Comparison of ENCODE assay signal across 8 mouse cellular contexts in genomic region chr10:20285994-20286836, GRCm38 (mm10). TPM values are rescaled to one million over a fixed set of nuclear protein-coding genes. Genes with fewer than 3 reads are reported as not detected.
DNase-seq lines count a peak whose midpoint lies in the region; ATAC-seq and TF ChIP-seq lines count a peak whose summit lies in the region.

No protein-coding gene starts in this region.

- no peak overlapping the region for H3K27ac ChIP-seq in liver, adult 2 months (replicated peaks; ENCODE audit: insufficient read depth, low read depth, low read length)
- H3K27ac ChIP-seq in liver, embryonic 11.5 days (ENCODE audit: low read depth, low read length) = no peak overlapping the region
- peak overlapping the region; percentile 75 for H3K27ac ChIP-seq in embryonic facial prominence, embryonic 14.5 days (replicated peaks; ENCODE audit: low read depth, low read length)
- peak overlapping the region; percentile 81 for H3K27ac ChIP-seq in hindbrain, embryonic 15.5 days (replicated peaks)
- peak overlapping the region; percentile 80 for H3K27ac ChIP-seq in neural tube, embryonic 12.5 days

- no peak overlapping the region for H3K4me3 ChIP-seq in liver, adult 2 months (ENCODE audit: insufficient read depth, low read depth, low read length)
- no peak overlapping the region for H3K4me3 ChIP-seq in liver, embryonic 11.5 days (ENCODE audit: low read depth, low read length)
- H3K4me3 ChIP-seq in embryonic facial prominence, embryonic 14.5 days (ENCODE audit: low read depth, low read length) = peak overlapping the region; percentile 14; the same call in 1 of the 2 replicates
- no peak overlapping the region; the same call in 1 of the 2 replicates for H3K4me3 ChIP-seq in hindbrain, embryonic 15.5 days
- no peak overlapping the region for H3K4me3 ChIP-seq in neural tube, embryonic 12.5 days

- ATAC-seq in liver, embryonic 11.5 days (replicated peaks; ENCODE audit: low FRiP score) = no peak
- peak; percentile 82 for ATAC-seq in embryonic facial prominence, embryonic 14.5 days (ENCODE audit: low read depth)
- ATAC-seq in hindbrain, embryonic 15.5 days (ENCODE audit: low FRiP score, low read depth) = peak; percentile 66
- ATAC-seq in neural tube, embryonic 12.5 days (ENCODE audit: low FRiP score, low read depth) = peak; percentile 72

- peak; percentile 37 for DNase-seq in liver, adult 2 months (ENCODE audit: extremely low read depth, low read depth, low spot score)
- DNase-seq in liver, embryonic 11.5 days (ENCODE audit: low spot score) = no peak
- peak; percentile 87 for DNase-seq in embryonic facial prominence, embryonic 14.5 days (ENCODE audit: low spot score)
- DNase-seq in cerebellum, postnatal 10 days = no peak
- DNase-seq in gastrocnemius, postnatal 14 days = no peak
- DNase-seq in layer of hippocampus, postnatal 25 days (ENCODE audit: extremely low spot score in 1 of 2, low spot score in 1 of 2) = no peak

- H3K4me1 ChIP-seq in liver, adult 2 months (ENCODE audit: control insufficient read depth, insufficient read depth, low read length) = peaks cover 2% of the 10 kb centered on the region; the same call in 1 of the 2 replicates
- H3K4me1 ChIP-seq in liver, embryonic 11.5 days (replicated peaks; ENCODE audit: control insufficient read depth, insufficient read depth, low read length) = peaks cover 5% of the 10 kb centered on the region
- peaks cover 21% of the 10 kb centered on the region for H3K4me1 ChIP-seq in embryonic facial prominence, embryonic 14.5 days (ENCODE audit: control insufficient read depth, insufficient read depth, low read length)
- H3K4me1 ChIP-seq in hindbrain, embryonic 15.5 days (replicated peaks) = peaks cover 29% of the 10 kb centered on the region
- peaks cover 25% of the 10 kb centered on the region for H3K4me1 ChIP-seq in neural tube, embryonic 12.5 days

- intact Hi-C loops in gastrocnemius, postnatal 14 days (cut with DNase I; ENCODE audit: low total_unique reads) = loop anchor here (10.0 kb wide), 1 partner anchor 659 kb away; no protein-coding TSS in a partner anchor

- no peak for TF ChIP-seq CTCF in liver, adult 2 months (IDR thresholded peaks at IDR 0.05; ENCODE audit: low read depth, low read length)

- no peaks in the 10 kb centered on the region for H3K9me3 ChIP-seq in liver, embryonic 11.5 days (ENCODE audit: control insufficient read depth, low read length)
- H3K9me3 ChIP-seq in embryonic facial prominence, embryonic 14.5 days (ENCODE audit: control insufficient read depth, low read length) = no peaks in the 10 kb centered on the region
- H3K9me3 ChIP-seq in hindbrain, embryonic 15.5 days = no peaks in the 10 kb centered on the region
- no peaks in the 10 kb centered on the region for H3K9me3 ChIP-seq in neural tube, embryonic 12.5 days

- H3K9ac ChIP-seq in liver, adult 2 months (ENCODE audit: low read depth, low read length) = no peak overlapping the region
- no peak overlapping the region for H3K9ac ChIP-seq in liver, embryonic 11.5 days (ENCODE audit: low read depth, low read length)
- peak overlapping the region; percentile 46 for H3K9ac ChIP-seq in embryonic facial prominence, embryonic 14.5 days (ENCODE audit: low read depth, low read length)
- peak overlapping the region; percentile 30 for H3K9ac ChIP-seq in hindbrain, embryonic 15.5 days
- H3K9ac ChIP-seq in neural tube, embryonic 12.5 days = peak overlapping the region; percentile 26; the same call in 1 of the 2 replicates

- no peaks in the 10 kb centered on the region for H3K79me2 ChIP-seq in liver, adult 2 months (ENCODE audit: control insufficient read depth, insufficient read depth, low read length)

- 62% methylated on average over 15 of the region's 15 CpGs for WGBS in liver, adult 2 months
- WGBS in liver, embryonic 11.5 days = 64% methylated on average over 15 of the region's 15 CpGs
- 21% methylated on average over 15 of the region's 15 CpGs for WGBS in embryonic facial prominence, embryonic 14.5 days
- 8% methylated on average over 15 of the region's 15 CpGs for WGBS in hindbrain, embryonic 15.5 days
- WGBS in neural tube, embryonic 12.5 days = 17% methylated on average over 15 of the region's 15 CpGs

- H3K27me3 ChIP-seq in liver, adult 2 months (ENCODE audit: control insufficient read depth, insufficient read depth, low read length) = no peaks in the 10 kb centered on the region
- H3K27me3 ChIP-seq in liver, embryonic 11.5 days (replicated peaks; ENCODE audit: control insufficient read depth, insufficient read depth, low read length) = no peaks in the 10 kb centered on the region
- H3K27me3 ChIP-seq in embryonic facial prominence, embryonic 14.5 days (replicated peaks; ENCODE audit: control insufficient read depth, insufficient read depth, low read length) = no peaks in the 10 kb centered on the region
- no peaks in the 10 kb centered on the region for H3K27me3 ChIP-seq in hindbrain, embryonic 15.5 days
- H3K27me3 ChIP-seq in neural tube, embryonic 12.5 days (replicated peaks) = no peaks in the 10 kb centered on the region

- H3K4me2 ChIP-seq in liver, embryonic 11.5 days = no peak overlapping the region
- peak overlapping the region; percentile 46 for H3K4me2 ChIP-seq in embryonic facial prominence, embryonic 14.5 days (ENCODE audit: low read depth, low read length)
- peak overlapping the region; percentile 45 for H3K4me2 ChIP-seq in hindbrain, embryonic 15.5 days
- peak overlapping the region; percentile 48 for H3K4me2 ChIP-seq in neural tube, embryonic 12.5 days (replicated peaks)

- no peak for TF ChIP-seq POLR2A in liver, adult 2 months (IDR thresholded peaks at IDR 0.05; ENCODE audit: extremely low read depth, insufficient read depth, low read length)

- no peaks in the 10 kb centered on the region; the same call in 1 of the 2 replicates for H3K36me3 ChIP-seq in liver, adult 2 months (ENCODE audit: control insufficient read depth, insufficient read depth, low read length)
- H3K36me3 ChIP-seq in liver, embryonic 11.5 days (ENCODE audit: control insufficient read depth, insufficient read depth, low read length) = no peaks in the 10 kb centered on the region
- H3K36me3 ChIP-seq in embryonic facial prominence, embryonic 14.5 days (ENCODE audit: control insufficient read depth, insufficient read depth, low read length) = no peaks in the 10 kb centered on the region
- no peaks in the 10 kb centered on the region for H3K36me3 ChIP-seq in hindbrain, embryonic 15.5 days
- H3K36me3 ChIP-seq in neural tube, embryonic 12.5 days = no peaks in the 10 kb centered on the region

RNA-seq across cellular contexts. Expression of gene Bclaf1, which starts 26.1 kb away (rescaled TPM):
- total RNA-seq in liver, adult 2 months (2014; rRNA removed) = 56.0 and 73.1 TPM in 2 replicates
- 4.7 and 6.9 TPM in 2 replicates for polyA plus RNA-seq in liver, adult 2 months (2012; rRNA removed)
- polyA plus RNA-seq in liver, embryonic 11.5 days (2014; fragmentation: Nextera tagmentation; extraction: Ambion mirVana) = 129 and 133 TPM in 2 replicates
- polyA plus RNA-seq in embryonic facial prominence, embryonic 14.5 days (2014; fragmentation: Nextera tagmentation; extraction: Ambion mirVana) = 113 and 127 TPM in 2 replicates
- polyA plus RNA-seq in hindbrain, embryonic 15.5 days (2015; fragmentation: Nextera tagmentation; extraction: Ambion mirVana) = 102 and 108 TPM in 2 replicates
- 139 and 143 TPM in 2 replicates for polyA plus RNA-seq in neural tube, embryonic 12.5 days (2016; fragmentation: Nextera tagmentation; extraction: Ambion mirVana)
- total RNA-seq in gastrocnemius, postnatal 14 days (2021) = 10 to 100 TPM; 46.4 to 51.7 TPM
- total RNA-seq in layer of hippocampus, postnatal 25 days (2021) = 100 to 1,000 TPM; 106 to 134 TPM

Comparison
In these comparisons a context has a peak if more than half of its experiments do, and no peak if none do; other contexts are left out.
1. DNase-seq: peak in liver, adult 2 months (single experiment) and embryonic facial prominence, embryonic 14.5 days (single experiment); none in liver, embryonic 11.5 days (single experiment), cerebellum, postnatal 10 days (0 of 2), gastrocnemius, postnatal 14 days (single experiment) and layer of hippocampus, postnatal 25 days (0 of 2).
2. RNA of gene Bclaf1, which starts 26.1 kb away (polyA plus RNA-seq): 139 to 143 TPM in neural tube, embryonic 12.5 days, 129 to 133 TPM in liver, embryonic 11.5 days, 113 to 127 TPM in embryonic facial prominence, embryonic 14.5 days and 102 to 108 TPM in hindbrain, embryonic 15.5 days; 4.7 to 6.9 TPM in liver, adult 2 months; every median in the first group is over 10 times any median in the second.
3. H3K27ac ChIP-seq: peak in embryonic facial prominence, embryonic 14.5 days (single experiment), hindbrain, embryonic 15.5 days (single experiment) and neural tube, embryonic 12.5 days (single experiment); none in liver, adult 2 months (single experiment) and liver, embryonic 11.5 days (single experiment).
4. H3K9ac ChIP-seq: peak in embryonic facial prominence, embryonic 14.5 days (single experiment), hindbrain, embryonic 15.5 days (single experiment) and neural tube, embryonic 12.5 days (single experiment); none in liver, adult 2 months (single experiment) and liver, embryonic 11.5 days (single experiment).